Mouse (Mus musculus): ENCODE measurements around the gene Nmnat1.

- no peak for TF ChIP-seq CTCF (IDR thresholded peaks at IDR 0.05)
- peak; percentile 23; the same call in 1 of the 2 replicates for TF ChIP-seq EP300 (IDR thresholded peaks at IDR 0.05)
These were observed 58.4 kb downstream of the Nmnat1 start, which contains the start of gene Ube4b for GRCm38 (mm10) chr4:149426325-149427199.
